Mouse (Mus musculus) megakaryocyte-erythroid progenitor cell, adult 5-6 weeks (primary cell): ENCODE results near the gene Tmem150c. TPM values are rescaled to one million over a fixed set of nuclear protein-coding genes. Genes with fewer than 3 reads are reported as not detected.

ENCODE experiments used
- ATAC-seq: replicated peaks from 2 replicates; pipeline ENCODE4 v1.8.0; 2016; ENCODE audit warnings: mild to moderate bottlenecking, inconsistent platforms; ENCODE audit not compliant: severe bottlenecking, poor library complexity, low FRiP score, low TSS enrichment
- total RNA-seq, 2 experiments: library from RNA; stranded (forward) in 1 of 2; stranded (reverse) in 1 of 2; fragments of 200-1000, 215-1000 nt in 1 of 2; fragments of >200 nt in 1 of 2; fragmentation: Nextera tagmentation in 1 of 2; gene quantifications; 2 replicates each; pipeline ENCODE4 v1.2.3; 2014 to 2017

Gene Tmem150c
- total RNA-seq, 2 experiments from 2014 or later = not detected

DNA sequence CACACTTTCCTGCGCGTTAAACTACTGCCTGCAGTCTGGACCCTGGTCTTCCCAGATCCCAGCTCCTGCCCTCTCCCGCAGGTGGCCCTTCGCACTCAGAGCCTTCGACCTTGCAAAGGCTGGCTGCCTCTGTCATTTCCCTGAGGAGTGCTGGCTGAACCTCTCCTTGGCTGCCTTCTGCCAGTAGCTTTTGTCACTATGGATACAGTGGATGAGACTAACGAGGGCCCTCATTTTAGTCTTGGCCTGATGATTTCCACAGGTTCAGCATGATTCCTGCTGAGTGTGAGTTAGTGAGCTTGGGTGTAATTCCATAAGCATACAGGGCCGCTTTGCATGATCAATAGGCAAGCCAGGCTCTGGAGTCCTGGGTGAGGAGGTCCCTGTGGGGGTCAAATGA is 16.0 kb upstream of the Tmem150c start:
- no peak for ATAC-seq

- ATAC-seq = no peak
These were observed 12.5 kb upstream of the Tmem150c start for GRCm38 (mm10) chr5:100172104-100172503.

GRCm38 (mm10) chr5:100166591-100167491 is 7.2 kb upstream of the Tmem150c start:
- ATAC-seq = peak; percentile 77

DNA sequence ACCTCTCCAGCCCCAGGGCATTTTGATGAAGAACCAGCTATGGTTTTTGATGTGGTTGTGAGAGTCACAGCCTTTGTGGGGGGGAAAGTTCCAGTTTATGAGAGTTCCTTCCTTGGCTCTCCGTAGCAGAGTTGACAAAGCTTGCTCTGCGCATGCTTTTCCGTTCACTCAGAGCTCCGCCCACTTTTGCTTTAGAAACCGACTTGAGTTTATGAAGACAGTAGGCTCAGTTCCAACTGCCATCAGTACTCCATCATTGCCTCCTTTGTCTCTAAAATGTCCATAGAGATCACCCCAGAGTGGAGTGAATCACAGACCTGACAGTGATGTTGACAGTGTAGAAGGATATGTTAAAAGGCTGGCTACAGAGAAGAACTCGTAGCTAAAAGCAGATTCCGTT is 3.8 kb upstream of the Tmem150c start:
- ATAC-seq = no peak

GRCm38 (mm10) chr5:100162857-100163256 is 3.2 kb upstream of the Tmem150c start:
- no peak for ATAC-seq

DNA sequence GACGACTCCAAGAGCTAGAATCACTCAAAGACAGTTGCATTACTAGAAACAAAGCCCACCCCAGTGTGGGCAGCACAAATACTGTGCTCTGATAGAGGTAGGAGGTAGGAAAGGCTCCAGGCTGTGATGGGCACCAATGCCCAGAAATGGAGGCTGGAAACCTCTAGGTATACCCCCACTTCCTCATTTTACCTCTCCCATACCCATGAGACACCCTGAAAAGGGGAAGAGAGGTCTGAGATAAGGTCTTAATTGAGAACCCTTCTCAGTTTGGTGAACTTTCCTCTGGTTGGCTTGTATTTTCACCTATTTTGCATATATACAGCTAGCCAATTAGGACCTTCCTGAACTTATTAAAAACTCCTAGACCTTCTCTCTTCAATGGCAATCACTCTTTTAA is 2.4 kb upstream of the Tmem150c start:
- no peak for ATAC-seq

DNA sequence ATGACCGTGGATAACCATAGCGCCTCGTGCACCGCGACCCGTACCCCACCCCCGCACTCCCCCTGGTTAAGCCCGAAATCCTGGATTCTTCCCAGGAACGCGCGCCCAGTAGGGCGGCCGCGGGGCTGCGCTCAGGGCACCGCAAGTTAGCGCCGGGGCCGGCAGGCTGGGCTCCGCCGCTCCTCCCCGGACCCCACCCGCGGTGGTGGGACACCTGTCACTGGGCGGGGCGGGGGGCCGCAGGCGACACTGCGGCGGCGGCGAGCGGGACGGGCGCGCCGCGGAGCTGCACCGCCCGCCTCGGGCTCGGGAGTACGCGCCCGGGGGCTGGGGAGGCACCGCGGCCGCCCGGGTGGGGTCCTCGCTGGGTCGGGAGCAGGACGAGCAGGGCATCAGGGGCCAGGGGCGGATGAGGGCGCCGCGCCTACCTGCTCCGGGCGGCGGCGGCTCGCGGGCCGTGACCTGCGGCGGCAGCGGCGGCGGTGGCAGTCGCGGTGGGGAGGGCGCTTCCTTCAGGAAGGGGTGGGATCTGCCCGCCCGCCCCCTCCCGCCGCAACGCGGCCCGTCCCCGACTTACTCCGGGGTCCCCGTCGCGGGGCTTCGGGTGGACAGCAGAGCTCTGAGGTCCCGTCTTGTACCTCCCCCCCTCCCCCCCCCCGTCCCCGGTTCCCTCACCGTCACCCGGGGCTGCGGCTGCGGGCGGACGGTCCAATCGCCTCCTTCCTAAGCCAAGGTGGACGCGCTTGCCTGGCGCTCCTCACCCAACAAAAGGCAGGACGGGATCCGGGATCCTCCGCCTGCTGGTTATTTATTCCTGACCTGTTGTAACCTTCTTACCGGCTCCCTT is 594 bp downstream of the Tmem150c start:
- no peak for ATAC-seq

DNA sequence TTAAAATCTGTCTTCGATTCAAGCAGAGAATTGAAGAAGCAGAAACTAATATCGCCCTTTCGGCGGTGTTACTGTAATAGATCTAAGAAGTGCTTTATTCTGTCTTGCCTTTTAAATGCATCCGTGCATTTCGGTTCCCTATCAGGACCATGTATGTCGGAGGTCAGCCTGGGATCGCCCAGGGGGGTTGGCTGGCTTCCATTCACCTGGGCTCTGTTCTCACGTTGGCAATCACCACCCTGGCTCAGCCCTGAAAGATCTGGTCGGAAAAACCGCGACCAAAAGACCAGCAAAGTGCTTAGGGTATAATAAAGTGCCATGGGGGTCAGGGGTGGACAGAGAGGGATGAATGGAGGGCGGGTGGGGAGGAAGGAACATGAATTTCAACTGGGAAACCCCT is 1.3 kb downstream of the Tmem150c start:
- ATAC-seq = no peak

- no peak for ATAC-seq
These were observed 4.0 kb downstream of the Tmem150c start for GRCm38 (mm10) chr5:100155646-100156045.

DNA sequence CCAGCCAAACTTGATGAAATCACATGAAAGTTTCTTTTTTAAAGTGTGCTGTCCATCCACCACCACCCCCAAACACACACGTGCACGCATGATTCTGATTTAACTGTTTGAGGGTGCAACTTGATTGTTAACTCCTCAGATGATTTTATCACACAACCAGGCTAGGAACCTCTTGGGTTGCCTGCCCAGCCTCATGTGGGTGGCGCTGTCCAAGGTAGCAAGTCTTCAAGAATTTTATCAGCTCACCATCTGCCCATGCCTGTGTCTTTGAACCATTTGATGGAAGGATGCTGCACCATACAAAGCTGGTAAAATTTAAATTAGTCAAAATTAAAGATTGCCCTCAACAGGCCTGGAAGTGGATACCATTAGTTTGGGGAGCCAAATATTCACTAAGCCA is 9.6 kb downstream of the Tmem150c start:
- no peak for ATAC-seq

GRCm38 (mm10) chr5:100144836-100145235 is 14.8 kb downstream of the Tmem150c start:
- no peak for ATAC-seq

- ATAC-seq = no peak
These were observed 32.3 kb downstream of the Tmem150c start for GRCm38 (mm10) chr5:100127283-100127682.

DNA sequence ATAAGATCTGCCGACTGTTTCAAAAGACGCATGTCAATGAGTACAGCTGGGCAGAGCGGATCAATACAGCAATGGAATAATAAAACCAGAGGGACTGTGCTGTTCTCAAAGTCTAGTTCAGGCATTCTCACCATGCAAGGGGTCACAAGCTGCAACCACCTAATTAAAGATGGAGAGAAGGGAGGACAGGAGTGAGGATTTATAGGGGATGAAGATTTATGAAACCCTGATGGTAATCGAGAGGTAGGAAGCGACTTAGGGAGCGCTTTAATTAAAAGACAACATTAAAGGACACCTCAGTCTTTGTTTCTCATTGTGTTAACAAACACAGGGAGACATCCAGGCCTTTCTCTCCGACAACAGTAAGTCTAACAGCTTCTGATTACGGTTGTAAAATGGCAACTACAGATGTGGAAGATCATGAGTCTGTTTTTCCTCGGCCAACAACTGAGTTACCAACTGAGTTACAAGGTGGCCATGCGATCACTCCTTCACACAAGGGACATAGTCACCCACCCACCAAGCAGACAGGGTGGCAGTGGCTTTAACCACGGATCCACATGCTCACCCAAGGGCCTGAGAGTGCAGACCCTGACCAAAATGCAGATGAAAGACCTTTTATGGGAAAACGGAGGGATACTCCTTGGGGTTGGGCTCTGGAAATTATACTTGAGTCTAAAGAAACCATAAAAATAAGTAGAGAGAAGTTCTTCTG is 34.0 kb downstream of the Tmem150c start:
- ATAC-seq = no peak

DNA sequence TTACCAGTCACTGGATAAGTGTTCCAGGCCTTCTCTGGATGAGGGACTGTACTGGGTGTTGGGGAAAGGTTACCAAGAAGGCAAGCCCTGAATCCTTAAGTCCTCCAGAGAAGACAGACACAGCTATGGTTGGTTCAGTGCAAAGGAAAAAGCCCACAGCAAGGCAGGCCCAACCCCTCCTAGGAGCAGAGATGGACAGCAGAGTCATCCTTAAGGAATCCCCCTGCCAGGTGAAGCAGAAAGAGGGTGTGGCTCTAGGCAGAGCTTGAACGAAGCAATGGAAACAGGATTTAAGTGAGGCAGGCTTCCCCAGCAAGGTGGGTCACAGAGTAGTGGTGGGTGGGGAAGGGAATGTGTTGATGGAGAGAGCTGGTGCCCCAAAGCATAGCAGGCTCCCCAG is 35.1 kb downstream of the Tmem150c start:
- no peak for ATAC-seq

DNA sequence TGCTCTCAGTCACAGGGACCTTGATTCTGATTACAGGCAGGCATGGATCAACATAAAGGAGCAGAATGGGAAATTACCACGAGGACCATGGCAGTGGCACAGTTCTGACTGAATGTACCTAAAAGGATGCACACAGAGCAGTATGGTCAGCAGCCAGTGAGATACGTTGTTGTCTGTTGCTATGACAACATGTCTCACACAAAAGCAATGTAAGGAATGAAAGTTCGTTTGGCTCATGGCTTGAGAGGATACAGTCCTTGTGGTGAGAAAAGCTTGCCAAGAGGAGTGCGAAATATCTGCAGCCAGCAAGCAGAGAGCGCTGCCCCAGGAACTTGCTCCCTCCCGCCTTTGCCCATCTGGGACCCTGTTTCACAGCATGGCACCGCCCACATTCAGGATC is 36.3 kb downstream of the Tmem150c start:
- ATAC-seq = no peak

GRCm38 (mm10) chr5:100121170-100121569 is 38.4 kb downstream of the Tmem150c start:
- no peak for ATAC-seq

GRCm38 (mm10) chr5:100120711-100121141 is 38.9 kb downstream of the Tmem150c start:
- no peak for ATAC-seq

DNA sequence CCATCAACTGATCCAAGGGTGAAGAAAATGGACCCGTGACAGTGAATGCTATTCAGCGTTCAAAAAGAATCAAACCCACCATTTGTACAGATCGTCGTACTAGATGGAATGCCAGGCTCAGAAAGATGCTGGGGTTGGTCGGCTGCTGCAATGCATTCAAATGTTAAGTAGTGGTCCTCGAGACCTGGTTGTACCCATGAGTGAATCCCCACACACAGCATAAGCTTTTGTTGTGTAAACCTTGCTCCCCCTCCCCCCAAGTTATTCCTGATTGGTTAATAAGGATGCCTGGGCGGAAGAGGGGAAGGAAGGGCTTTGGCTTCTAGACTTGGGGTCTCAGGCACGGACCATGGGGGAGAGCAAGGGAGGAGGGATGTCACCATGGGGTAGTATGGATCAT is 40.3 kb downstream of the Tmem150c start:
- no peak for ATAC-seq

GRCm38 (mm10) chr5:100113403-100113802 is 46.2 kb downstream of the Tmem150c start:
- ATAC-seq = no peak

DNA sequence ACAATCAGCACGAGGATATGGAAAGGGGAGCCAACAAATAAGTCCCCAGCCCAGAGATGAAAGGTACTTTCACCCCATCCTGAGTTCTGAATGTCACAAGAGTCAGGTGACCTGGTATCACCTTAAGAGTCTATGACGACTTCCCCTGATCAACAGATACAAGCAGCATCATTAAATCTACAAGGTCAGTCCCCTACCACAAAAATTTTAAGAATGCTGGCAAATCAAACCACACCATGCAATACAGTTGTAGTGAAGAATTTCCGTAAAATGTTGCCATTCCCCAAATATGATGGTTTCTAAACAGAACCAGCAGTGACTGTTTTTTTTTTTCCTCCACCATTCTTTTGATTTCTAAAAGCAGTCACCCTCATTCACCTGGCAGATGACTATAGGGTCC is 49.0 kb downstream of the Tmem150c start:
- no peak for ATAC-seq
